Mouse (Mus musculus): Measurements from ENCODE around the gene Mrpl50.
A peak's percentile ranks its signal among the peaks of the same experiment; 100 is the strongest.
"Not testable (repeated sequence)": the region's sequence is repeated elsewhere in the genome, so short reads cannot be mapped to it uniquely, and the experiment has no call there.

The Mrpl50 gene

GRCm38 (mm10) chr4:49506386-49506785 is 14.5 kb downstream of the Mrpl50 start, which contains the start of gene Baat:
Gene Baat, minus strand, starts transcription at chr4:49506557.
- DNase-seq, result no peak

GRCm38 (mm10) chr4:49503563-49503962 is 17.3 kb downstream of the Mrpl50 start:
- no peak for DNase-seq

GRCm38 (mm10) chr4:49485934-49486650 is 34.8 kb downstream of the Mrpl50 start:
- not testable (repeated sequence) for DNase-seq

GRCm38 (mm10) chr4:49485442-49485841 is 35.5 kb downstream of the Mrpl50 start:
- DNase-seq, result no peak

GRCm38 (mm10) chr4:49480896-49481295 is 40.0 kb downstream of the Mrpl50 start:
- DNase-seq, result no peak

- DNase-seq, result no peak
Observed at GRCm38 (mm10) chr4:49480104-49480760, 40.7 kb downstream of the Mrpl50 start.

GRCm38 (mm10) chr4:49479035-49479434 is 41.9 kb downstream of the Mrpl50 start:
- DNase-seq, result not testable (repeated sequence)

- peak in 1 of 2 experiments; percentile 2 for DNase-seq
Observed at GRCm38 (mm10) chr4:49478118-49478877, 42.6 kb downstream of the Mrpl50 start.

GRCm38 (mm10) chr4:49474583-49474982 is 46.3 kb downstream of the Mrpl50 start:
- DNase-seq, result no peak

- no peak for DNase-seq
Observed at GRCm38 (mm10) chr4:49473435-49474100, 47.3 kb downstream of the Mrpl50 start, which contains the start of gene Acnat1. Gene Acnat1, minus strand, starts transcription at chr4:49473912.

- DNase-seq, result no peak
Observed at GRCm38 (mm10) chr4:49469435-49470151, 51.3 kb downstream of the Mrpl50 start.

- no peak for DNase-seq
Observed at GRCm38 (mm10) chr4:49467360-49467759, 53.5 kb downstream of the Mrpl50 start.
